Mouse (Mus musculus): Measurements from ENCODE around the gene Lrrtm4.

DNA sequence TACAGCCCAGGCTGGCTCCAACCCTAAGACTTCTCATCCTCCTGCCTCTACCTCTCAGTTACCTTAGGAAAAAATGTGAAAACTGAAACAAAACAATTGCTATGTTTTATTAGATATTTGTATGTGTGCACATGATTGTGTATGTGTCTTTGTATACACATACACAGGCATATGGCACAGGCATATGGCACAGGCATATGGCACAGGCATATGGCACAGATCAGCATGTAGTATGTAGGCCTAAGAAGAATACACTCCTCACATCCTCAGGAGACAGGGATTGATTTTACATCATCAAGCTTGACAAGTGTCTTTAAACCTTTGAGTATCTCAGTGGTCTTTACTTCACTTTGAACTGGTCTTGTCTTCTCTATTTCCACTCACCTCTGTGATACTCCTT, 531.2 kb downstream of the Lrrtm4 start:
- TF ChIP-seq POLR2A (IDR thresholded peaks at IDR 0.05; ENCODE audit: borderline replicate concordance, insufficient read depth, low read length) (no peak), CTCF (IDR thresholded peaks at IDR 0.05; ENCODE audit: borderline replicate concordance, insufficient read depth, low read depth, low read length) (no peak)
